Comparison of ENCODE assay signal across 26 mouse cellular contexts in genomic region chrX:113084171-113084570, GRCm38 (mm10).
DNase-seq lines count a peak whose midpoint lies in the region; ATAC-seq and TF ChIP-seq lines count a peak whose summit lies in the region.
"Had no signal": no experiment of that assay in that cellular context is flagged by ENCODE, and none has a peak within 500 bp of the region (broad histone marks: within the 10 kb centered on the region; RNA-seq: fewer than 3 reads in every experiment).

No protein-coding gene starts in this region.

- TF ChIP-seq CTCF in hindbrain, postnatal 0 days (IDR thresholded peaks at IDR 0.05; ENCODE audit: low read depth) = no peak

- no peaks in the 10 kb centered on the region for H3K27me3 ChIP-seq in hindbrain, postnatal 0 days (ENCODE audit: insufficient read depth, low read length)
- H3K27me3 ChIP-seq: CH12.LX; embryonic facial prominence, embryonic 13.5 days; embryonic facial prominence, embryonic 15.5 days; forebrain, embryonic 12.5 days had no signal

- peak; percentile 8 for DNase-seq in CD4-positive, CD25-positive, alpha-beta regulatory T cell, adult 2 months (ENCODE audit: low read depth, low spot score)
- peak; percentile 1 for DNase-seq in T-cell, adult 2 months (ENCODE audit: low spot score)
- DNase-seq in testis, postnatal 14 days (ENCODE audit: low spot score) = no peak
- DNase-seq in frontal cortex, postnatal 14 days (ENCODE audit: low spot score in 2 of 2) = no peak
- no peak for DNase-seq in hindbrain, postnatal 0 days (ENCODE audit: low spot score)
- DNase-seq in layer of hippocampus, postnatal 10 days (ENCODE audit: low spot score in 2 of 2) = no peak
- DNase-seq: adrenal gland, postnatal 10 days; adrenal gland, postnatal 25 days; cerebellum, adult 11 months; cerebellum, adult 18-20 months; cerebellum, adult 8-10 months; cerebellum, adult 9-11 months; cerebellum, postnatal 14 days; cerebellum, postnatal 36 days; embryo, embryonic 11 days had no signal

- no peaks in the 10 kb centered on the region for H3K4me1 ChIP-seq in hindbrain, postnatal 0 days (ENCODE audit: insufficient read depth, low read length)
- H3K4me1 ChIP-seq: embryonic facial prominence, embryonic 13.5 days; embryonic facial prominence, embryonic 15.5 days; forebrain, embryonic 10.5 days; forebrain, embryonic 12.5 days had no signal

- H3K36me3 ChIP-seq in hindbrain, postnatal 0 days (ENCODE audit: insufficient read depth, low read length) = no peaks in the 10 kb centered on the region
- H3K36me3 ChIP-seq: embryonic facial prominence, embryonic 13.5 days; embryonic facial prominence, embryonic 15.5 days; forebrain, embryonic 10.5 days; forebrain, embryonic 12.5 days; G1E had no signal

- no peak overlapping the region for H3K9ac ChIP-seq in hindbrain, postnatal 0 days (replicated peaks; ENCODE audit: low read length)
- H3K9ac ChIP-seq: embryonic facial prominence, embryonic 13.5 days; embryonic facial prominence, embryonic 15.5 days; forebrain, embryonic 12.5 days had no signal

- H3K9me3 ChIP-seq in hindbrain, postnatal 0 days (ENCODE audit: low read length) = no peaks in the 10 kb centered on the region
- H3K9me3 ChIP-seq: embryonic facial prominence, embryonic 13.5 days; embryonic facial prominence, embryonic 15.5 days; forebrain, embryonic 10.5 days; forebrain, embryonic 12.5 days; G1E had no signal

- ATAC-seq in inflammation-experienced regulatory T-cells, adult 6 months = peak; percentile 69
- ATAC-seq in hindbrain, postnatal 0 days = no peak
- ATAC-seq: forebrain, embryonic 14.5 days; forebrain, embryonic 16.5 days; Patski had no signal

- 70% methylated on average over 2 of the region's 2 CpGs for WGBS in hindbrain, postnatal 0 days

- no peak overlapping the region for H3K27ac ChIP-seq in hindbrain, postnatal 0 days
- H3K27ac ChIP-seq: embryonic facial prominence, embryonic 13.5 days; embryonic facial prominence, embryonic 15.5 days; forebrain, embryonic 10.5 days; forebrain, embryonic 12.5 days had no signal

- no peak overlapping the region for H3K4me2 ChIP-seq in hindbrain, postnatal 0 days (ENCODE audit: low read depth, low read length)
- H3K4me2 ChIP-seq: embryonic facial prominence, embryonic 13.5 days; embryonic facial prominence, embryonic 15.5 days; forebrain, embryonic 12.5 days had no signal

- no peak overlapping the region for H3K4me3 ChIP-seq in hindbrain, postnatal 0 days (ENCODE audit: low read length)
- H3K4me3 ChIP-seq: embryonic facial prominence, embryonic 13.5 days; embryonic facial prominence, embryonic 15.5 days; erythroblast, embryonic 14.5 days; forebrain, embryonic 10.5 days; forebrain, embryonic 12.5 days had no signal

Comparison
In these comparisons a context has a peak if more than half of its experiments do, and no peak if none do; other contexts are left out.
1. DNase-seq: peak in CD4-positive, CD25-positive, alpha-beta regulatory T cell, adult 2 months (single experiment) and T-cell, adult 2 months (single experiment); none in testis, postnatal 14 days (single experiment), frontal cortex, postnatal 14 days (0 of 2), hindbrain, postnatal 0 days (single experiment) and layer of hippocampus, postnatal 10 days (0 of 2).